Mouse (Mus musculus): ENCODE data around the gene Armh4.
"Not testable (repeated sequence)": the region's sequence is repeated elsewhere in the genome, so short reads cannot be mapped to it uniquely, and the experiment has no call there.

Armh4 gene

DNA sequence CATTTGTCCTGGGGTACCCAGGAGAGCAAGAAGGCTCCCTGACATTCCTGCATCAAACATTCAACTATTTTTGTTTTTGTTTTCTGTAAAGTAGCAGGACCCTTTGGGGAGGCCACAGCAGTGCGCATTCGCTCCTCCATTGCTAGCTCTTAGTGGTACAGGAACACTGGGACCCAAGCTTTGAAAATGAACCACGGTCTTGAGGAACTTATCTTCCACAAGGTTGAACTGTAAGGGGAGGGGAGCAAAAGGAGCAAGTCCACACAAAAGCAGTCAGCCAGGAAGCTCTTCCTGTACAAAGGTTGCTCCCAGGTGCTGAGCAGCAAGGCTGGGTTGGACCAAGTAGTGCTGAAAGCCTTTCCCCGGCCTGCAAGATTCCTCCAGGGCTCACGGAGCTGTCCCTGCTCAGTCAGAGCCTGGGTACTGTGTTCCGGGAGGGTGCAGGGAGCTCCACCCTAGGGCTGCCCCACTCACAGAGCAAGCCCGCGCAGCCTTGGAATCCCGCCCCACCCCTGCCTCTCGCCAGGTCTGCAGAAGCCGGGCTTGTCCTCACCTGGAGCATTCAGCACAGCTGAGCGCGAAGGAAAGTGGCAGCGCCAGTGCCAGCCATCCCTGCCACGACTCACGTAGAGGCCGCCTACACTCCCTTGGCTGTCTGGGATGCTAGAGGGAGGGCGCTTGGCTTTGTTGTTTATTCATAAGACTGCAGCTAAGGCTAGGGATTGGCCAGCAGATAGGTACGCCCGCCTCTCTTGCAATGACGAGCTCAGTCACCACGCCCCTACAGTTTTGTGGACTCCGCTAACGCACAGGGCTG, at the start of gene Armh4:
Armh4 (minus strand) TSS at position 669 of the 817 bp plus-strand sequence.
- peak; percentile 42 for DNase-seq (ENCODE audit: low spot score)

DNA sequence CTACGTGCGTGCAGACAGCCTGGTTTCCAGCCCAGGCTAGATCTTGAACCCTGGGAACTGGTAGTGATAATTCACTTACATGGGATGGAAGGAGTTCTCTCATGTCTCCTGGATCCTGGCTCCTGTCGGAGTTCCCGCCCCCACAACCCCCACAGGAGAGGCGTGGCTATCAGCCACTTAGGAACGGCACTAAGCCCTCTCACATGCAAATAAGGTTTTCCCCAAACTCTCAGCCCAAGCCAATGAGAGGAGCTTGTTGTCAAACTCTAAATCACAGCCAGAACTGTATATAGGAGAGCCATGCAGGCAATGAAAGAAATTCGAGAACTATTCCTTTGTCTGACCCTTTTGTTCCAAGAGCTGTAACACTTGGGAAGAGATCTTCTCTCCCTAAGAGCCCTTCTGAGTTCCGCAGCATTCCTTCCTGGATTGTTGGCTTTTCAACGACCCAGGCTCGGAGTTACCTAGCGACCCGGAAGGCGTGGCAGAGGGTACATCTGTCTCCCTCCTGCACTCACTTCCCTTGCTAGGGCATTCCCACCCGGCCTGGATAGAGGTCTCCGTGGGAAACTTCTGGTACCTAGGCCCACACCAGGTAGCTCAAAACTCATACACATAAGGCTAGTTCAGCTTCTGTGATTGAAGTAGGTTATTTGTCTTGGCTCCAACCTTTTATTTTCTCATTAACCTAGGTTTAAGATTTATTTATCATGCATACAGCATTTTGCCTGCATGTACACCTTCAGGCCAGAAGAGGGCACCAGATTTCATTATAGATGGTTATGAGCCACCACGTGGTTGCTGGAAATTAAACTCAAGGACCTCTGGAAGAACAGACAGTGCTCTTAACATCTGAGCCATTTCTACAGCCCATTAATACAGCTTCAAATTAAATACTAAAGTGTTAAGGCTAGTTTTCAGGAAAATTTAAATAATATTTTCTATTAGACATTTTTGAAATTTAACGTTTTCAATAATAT, 46.3 kb upstream of the Armh4 start:
- DNase-seq (ENCODE audit: low spot score), result no peak

DNA sequence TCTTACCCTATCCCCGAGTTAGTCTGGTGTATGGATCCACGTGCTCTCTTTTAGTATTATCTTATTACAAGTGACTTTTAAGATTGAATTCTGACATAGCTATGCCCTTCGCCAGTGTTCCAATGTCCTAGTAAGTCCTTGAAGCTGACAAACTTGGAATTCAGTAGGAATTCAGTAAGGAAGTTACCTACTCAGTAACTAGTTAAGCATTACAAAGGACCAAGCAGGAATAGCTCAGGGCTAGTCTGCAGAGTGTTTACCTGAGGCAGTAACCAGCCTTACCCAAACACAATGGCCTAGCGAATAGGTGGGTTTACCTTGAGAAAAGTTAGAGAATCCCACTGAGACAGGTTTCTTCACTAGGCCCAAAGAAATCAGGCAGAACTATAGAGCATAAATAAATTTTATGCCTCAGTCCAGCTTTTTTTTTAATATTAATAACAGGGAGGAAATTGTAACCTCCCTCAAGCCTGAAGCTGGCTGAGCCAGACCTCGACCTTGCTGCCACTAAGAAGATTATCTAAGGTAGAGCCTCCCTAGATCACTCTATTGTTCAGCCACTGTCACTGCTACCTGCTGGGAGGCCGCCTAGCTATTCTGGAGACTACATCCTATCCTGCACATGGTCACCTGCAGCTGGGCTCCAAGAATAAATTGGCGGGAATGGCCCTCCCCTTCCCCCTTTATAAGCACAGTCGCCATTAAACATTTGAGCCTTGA, 36.7 kb upstream of the Armh4 start:
- DNase-seq (ENCODE audit: low spot score), result not testable (repeated sequence)

DNA sequence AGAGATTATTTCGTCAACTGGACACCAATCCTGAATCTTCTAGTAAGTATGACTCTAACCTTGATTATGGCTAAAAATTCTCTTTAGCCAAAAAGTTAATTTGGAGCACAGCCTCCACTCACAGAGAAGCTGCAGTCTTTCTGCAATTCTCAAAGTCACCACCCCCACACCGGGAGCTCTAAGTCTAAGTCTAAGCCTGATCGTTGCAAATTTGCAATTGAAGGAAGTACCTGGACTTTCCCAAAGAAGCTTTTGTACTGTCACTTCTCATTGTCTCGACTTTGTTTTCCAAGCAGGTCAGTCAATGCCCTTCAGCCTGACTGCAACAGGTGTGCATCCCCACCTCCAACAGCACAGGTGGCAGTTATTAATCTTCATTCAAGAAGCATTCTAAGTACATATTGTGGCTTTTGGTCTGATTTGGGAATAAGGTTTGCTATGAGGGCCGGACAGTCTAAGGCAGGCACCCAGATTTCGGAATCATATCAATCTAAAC, 35.6 kb upstream of the Armh4 start:
- DNase-seq (ENCODE audit: low spot score), result not testable (repeated sequence)

DNA sequence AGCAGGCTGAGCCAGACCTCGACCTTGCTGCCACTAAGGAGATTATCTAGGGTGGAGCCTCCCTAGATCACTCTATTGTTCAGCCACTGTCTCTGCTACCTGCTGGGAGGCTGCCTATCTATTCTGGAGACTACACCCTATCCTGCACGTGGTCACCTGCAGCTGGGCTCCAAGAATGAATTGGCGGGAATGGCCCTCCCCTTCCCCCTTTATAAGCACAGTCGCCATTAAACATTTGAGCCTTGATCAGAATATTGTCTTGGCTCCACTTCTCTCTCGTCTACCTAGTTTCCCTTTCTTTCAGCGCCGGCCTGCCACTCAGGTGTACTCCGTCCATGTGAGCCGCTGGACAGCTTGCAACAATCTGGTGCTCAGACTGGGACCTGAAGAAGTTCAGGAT, 29.8 kb upstream of the Armh4 start:
- not testable (repeated sequence) for DNase-seq (ENCODE audit: low spot score)

DNA sequence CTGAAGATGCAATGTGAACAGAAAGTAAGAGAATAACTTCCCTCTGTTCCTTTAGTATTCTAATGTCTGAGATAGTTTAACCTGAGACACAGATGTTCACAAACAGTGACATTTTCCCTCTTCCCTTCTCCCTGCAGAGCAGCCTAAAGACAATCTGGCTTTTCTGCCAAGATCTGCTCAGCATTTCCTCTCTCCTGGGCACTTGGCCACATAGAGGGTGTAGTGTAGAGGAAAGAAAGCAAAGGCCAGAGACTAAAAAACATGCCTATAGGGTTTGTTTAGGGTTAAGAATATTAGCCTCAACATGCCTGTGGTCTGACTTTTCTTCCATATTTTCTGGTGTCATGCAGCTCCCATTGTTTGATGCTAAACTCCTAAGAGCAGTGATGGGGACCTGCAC, 21.9 kb upstream of the Armh4 start:
- not testable (repeated sequence) for DNase-seq (ENCODE audit: low spot score)

DNA sequence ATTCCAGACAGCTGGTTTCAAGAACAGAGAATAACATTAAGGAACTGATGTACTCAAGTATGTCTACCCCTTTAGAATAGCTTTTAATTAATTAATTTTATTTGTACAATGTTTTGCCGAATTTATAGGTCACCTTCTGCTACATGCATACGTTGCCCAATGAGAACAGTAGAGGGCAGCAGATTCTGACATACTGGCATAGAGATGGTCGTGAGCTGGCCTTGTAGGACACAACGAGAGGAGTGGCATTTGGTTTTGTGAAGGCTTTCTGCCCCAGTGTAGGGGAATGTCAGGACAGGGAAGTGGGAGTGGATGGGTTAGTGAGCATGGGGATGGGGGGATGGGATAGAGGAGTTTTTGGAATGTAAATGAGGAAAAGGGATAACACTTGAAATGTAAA, 18.3 kb upstream of the Armh4 start:
- DNase-seq (ENCODE audit: low spot score), result no peak

DNA sequence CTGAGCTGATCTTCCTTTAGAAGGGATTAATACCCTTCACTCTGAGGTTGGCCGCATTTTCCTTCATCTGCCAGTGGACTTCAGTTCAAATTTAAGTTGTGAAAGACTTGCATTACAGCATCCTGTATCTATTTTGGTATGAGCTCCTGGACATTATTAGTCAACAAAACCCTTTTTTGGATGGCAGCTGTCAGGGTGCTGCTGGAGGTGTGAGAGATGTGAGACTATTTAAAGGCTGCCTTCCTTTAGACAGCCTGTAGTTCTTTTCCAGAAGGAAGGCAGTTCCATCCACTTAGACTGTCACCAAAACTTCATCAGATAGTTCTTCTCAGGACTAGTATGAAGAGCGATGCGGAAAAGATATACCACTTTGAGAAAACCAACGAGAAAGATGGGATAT, 10.8 kb upstream of the Armh4 start:
- no peak for DNase-seq (ENCODE audit: low spot score)

DNA sequence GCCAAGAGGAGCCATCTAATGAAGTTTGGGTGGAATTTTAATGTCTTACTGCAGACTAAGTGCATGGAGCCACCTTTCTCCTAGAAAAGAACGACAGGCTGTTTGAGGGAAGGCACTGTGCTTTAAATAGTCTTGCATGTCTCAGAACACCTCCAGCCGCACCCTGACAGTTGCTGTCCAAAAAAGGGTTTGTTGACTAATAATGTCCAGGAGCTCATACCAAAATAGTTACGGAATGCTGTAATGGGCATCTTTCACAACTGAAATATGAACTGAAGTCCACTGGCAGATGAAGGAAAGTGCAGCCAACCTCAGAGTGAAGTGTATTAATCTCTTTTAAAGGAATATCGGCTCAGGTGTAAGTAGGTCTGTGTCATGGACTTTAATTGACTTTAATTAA, 7.4 kb upstream of the Armh4 start:
- DNase-seq (ENCODE audit: low spot score), result no peak

DNA sequence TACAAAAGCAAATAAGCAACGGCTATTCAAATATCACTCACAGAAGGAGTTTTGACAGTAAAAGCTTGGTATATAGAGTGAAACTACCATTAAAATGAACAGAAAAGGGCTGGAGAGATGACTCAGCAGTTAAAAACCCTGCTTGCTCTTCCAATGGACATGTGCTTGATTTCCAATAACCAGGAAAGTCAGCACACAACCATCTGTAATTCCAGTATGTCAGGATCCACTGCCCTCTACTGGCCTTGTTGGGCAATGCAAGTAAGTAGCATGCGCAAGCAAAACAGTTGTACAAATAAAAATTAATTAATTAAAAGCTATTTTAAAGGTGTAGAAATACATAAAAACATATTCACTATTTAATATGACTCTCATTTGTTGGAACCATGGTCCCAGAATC, 2.6 kb upstream of the Armh4 start:
- no peak for DNase-seq (ENCODE audit: low spot score)

DNA sequence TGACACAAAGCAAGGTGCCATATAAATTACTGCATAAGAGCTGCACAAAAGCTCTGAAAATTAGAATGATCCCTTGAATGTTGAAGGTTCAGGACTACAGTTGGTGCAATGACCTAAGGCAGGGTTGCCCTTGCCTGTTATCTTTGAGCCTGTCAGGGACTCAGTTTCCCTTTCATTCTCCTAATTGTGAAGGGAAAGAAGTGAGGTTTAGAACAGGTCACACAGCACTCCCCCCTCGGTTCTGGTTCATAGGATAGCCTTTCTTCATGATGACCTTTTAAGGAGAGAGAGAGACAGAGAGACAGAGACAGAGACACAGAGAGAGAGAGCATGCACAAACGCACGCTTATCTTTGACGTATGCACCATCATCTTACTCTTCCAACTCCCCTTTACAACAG, 683 bp upstream of the Armh4 start:
- no peak for DNase-seq (ENCODE audit: low spot score)

DNA sequence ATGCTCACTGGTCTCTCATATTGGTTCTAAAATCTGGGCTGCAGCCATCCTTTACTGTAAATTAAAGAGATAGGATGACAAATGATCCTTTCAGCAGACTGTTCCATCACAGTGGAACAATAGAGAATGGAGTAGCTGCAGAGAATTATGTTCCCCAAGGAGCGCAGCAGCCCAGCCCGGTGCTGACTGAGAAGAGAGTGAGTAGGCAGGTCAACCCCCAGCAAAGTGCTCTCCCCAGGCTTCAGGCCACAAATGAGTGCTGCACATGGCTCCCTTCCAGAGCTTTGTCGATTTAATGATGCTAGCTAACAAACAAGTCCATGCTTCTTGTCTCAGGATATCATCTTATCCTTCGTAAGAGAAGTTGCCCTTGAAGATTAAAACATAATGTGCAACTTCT, 2.8 kb downstream of the Armh4 start:
- no peak for DNase-seq (ENCODE audit: low spot score)

DNA sequence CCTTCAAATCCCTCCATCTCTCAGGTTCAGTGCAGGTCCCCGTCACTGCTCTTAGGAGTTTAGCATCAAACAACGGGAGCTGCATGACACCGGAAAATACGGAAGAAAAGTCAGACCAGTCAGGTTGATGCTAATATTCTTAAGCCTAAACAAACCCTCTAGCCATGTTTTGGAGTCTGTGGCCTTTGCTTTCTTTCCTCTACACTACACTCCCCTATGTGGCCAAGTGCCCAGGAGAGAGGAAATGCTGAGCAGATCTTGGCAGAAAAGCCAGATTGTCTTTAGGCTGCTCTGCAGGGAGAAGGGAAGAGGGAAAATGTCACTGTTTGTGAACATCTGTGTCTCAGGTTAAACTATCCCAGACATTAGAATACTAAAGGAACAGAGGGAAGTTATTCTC, 5.6 kb downstream of the Armh4 start:
- not testable (repeated sequence) for DNase-seq (ENCODE audit: low spot score)

DNA sequence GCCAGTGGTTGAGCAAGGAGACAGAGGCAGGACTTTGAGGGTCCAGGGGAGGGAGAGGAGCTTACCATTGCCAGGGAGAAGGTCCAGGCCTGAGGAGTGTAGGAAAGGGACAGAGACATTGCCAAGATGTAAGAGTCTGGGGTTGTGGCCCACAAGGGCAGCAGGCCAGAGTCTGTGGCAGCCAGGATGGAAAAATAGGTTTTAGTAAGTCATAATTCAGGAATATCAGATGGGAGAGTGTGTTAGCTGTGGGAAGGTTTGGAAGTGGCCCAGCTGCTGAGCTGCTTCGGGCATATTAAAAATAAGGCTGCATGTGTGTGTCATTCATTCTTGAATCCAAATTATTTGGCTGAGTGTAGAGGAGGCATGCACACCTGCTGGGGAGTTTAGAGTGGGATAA, 11.4 kb downstream of the Armh4 start:
- DNase-seq (ENCODE audit: low spot score), result no peak

DNA sequence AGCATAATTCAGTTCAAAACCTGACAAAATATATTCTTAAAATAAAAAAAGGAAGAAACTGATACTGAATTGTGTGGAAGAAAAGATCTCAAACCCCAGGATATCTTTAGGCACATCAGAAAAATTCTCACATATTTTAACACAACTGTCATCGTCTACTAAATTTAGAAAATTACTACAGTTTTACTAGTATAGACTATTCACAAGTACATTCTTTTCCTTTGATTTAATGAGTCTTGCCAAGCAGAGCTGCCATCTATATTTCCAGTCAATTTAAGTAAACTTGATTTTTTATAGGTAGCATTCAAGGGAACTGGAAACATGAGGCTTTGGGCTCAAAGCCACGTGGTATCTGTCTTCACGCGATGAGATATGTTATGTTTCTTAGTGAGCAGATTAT, 16.6 kb downstream of the Armh4 start:
- no peak for DNase-seq (ENCODE audit: low spot score)

DNA sequence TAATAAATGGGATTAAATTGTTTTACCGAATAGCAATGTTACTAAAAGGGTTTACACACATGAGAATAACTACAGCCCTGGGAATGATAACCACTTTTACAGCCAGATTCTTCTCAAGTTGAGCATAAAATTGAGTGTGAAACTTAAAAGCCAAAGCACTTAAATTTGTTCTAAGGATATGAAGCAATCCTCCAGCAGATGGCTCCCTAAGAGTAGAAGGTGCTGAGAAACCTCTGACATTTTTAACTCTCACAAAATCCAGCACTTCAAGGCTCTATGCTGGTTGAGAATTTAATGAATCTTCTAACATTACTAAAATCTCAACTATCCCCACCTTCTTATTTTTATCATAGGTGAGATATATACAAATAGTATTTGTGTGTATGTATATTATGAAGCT, 27.3 kb downstream of the Armh4 start:
- no peak for DNase-seq (ENCODE audit: low spot score)

DNA sequence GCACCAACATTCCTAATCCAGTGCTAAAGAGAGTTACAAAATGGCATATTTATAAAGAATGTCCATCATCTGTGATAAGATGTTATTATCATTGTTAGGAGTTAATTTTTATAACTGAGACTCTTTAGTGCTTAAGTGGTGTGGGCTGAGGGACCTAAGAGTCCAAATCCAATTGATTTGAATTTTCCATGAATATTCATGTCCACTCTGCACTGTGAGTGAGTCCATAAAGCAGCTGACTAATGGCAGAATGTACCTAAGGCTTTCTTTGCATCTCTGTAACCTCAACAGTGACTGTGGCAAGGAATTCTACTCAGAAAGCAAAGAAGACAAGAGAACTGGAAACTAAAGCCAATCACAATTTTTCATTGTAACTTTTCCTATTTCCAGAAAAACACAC, 30.6 kb downstream of the Armh4 start:
- no peak for DNase-seq (ENCODE audit: low spot score)

DNA sequence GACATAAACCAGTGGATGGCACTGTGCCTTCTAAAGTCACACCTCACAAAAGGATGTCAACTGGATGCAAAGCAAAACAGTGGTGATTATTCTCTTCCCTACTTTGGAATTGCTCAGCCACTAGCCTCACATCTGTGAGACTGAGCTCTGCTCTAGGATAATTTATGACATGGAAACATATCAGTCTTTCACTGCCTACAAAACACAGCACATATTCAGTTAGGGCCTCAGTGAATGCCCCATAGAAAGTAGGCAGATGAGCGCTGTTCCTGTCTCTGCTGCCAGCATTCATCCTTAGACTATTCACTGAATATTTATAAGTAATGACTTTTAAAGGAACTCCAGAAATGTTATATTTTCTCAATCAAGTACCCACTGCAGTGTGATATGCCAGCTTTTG, 37.3 kb downstream of the Armh4 start:
- no peak for DNase-seq (ENCODE audit: low spot score)

DNA sequence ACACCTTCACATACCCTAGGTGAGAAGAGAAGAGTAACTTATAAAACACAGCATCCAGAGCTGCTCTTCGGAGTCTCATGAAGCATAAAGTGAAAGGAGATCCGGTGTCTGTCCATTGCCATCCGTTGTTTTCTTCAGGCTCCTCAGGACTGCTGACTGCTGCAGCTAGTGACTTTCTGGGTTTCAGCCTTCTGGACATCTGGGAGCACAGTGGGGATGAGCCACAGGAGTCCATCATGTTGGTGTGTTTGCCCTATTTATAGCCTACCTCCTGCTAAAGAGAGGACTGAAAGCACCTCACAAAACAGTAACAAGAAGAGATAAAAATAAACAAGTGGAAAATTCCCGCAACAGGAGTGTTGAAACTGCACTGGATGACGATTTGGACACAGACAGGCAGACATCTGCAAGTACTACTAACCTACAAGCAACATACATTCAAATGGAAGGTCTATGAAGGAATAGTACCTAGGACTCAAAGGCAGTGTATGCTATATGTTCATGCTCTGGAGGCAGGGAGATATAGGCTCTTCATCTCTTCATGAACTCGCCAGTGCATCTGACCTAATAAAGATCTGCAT, 39.1 kb downstream of the Armh4 start:
- no peak for DNase-seq (ENCODE audit: low spot score)

DNA sequence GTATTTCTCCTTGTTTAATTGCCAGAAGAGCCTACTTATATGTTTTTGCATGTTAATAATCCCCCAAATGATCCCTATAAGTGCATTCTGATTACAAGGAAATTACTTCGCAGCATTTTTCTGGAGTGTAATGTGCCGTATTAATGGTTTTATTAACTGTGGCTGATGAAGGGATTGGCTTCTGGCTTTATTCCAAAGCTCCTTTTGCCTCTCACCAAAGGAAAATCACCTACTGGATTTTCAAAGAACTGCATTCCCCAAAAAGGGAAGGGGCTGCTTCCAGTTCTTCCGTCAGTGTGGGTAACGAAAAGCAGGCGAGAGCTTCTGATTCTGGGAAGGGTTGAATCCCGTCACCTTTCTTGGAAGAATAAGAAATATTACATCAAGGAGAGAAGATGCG, 43.9 kb downstream of the Armh4 start:
- DNase-seq (ENCODE audit: low spot score), result no peak

DNA sequence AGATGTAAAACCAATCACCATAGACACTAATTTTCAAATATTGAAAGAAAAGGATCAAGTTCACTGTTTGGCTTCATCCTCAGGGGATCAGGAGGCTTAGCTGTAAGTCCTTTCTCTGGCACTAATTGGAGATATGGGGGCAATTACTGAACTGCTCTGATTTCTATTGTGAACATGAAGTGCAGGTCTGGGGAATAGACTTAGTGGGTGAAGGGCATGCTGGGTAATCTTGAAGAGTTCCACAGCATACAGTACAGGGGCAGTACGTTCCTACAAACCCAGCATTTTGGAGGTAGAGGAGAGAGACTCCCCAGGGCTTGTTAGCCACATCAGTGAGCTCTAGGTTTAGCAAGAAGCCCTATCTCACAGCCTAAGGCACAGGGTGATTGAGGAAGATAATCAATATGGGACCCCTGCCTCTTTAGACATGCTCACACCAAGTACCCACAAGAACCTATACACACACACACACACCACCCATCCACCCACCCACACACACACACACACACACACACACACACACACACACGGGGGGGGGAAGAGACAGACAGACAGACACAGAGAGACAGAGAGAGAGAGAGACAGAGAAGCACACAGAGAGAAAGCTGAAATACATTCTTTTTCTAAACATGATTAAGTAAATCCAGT, 44.6 kb downstream of the Armh4 start:
- no peak for DNase-seq (ENCODE audit: low spot score)

All from testis, postnatal 14 days (tissue).